Mouse (Mus musculus) liver, embryonic 14.5 days (tissue): ENCODE measurements around the gene Fbxo42.

Source experiments
- CTCF ChIP-seq: IDR thresholded peaks from 2 replicates; pipeline ENCODE4 v1.5.1; 2016; ENCODE audit warnings: antibody characterized with exemption, low read depth, control low read depth
- EP300 ChIP-seq: IDR thresholded peaks from 2 replicates; pipeline ENCODE4 v1.6.1; 2016; ENCODE audit warnings: antibody characterized with exemption, low read depth

GRCm38 (mm10) chr4:141148009-141148801, 492 bp downstream of the Fbxo42 start:
- TF ChIP-seq EP300 (no peak), CTCF (no peak)
